Mouse (Mus musculus) cerebellum, adult (tissue): ENCODE measurements around the gene Gm21988.

ENCODE experiments used
- ATAC-seq: cut with Nextera tagmentation; 2 replicates; pipeline ENCODE4 v1.9.2; 2017; ENCODE audit warnings: mild to moderate bottlenecking, moderate library complexity, mixed read lengths; ENCODE audit not compliant: insufficient number of reproducible peaks, low FRiP score, low TSS enrichment

Gm21988 gene

DNA sequence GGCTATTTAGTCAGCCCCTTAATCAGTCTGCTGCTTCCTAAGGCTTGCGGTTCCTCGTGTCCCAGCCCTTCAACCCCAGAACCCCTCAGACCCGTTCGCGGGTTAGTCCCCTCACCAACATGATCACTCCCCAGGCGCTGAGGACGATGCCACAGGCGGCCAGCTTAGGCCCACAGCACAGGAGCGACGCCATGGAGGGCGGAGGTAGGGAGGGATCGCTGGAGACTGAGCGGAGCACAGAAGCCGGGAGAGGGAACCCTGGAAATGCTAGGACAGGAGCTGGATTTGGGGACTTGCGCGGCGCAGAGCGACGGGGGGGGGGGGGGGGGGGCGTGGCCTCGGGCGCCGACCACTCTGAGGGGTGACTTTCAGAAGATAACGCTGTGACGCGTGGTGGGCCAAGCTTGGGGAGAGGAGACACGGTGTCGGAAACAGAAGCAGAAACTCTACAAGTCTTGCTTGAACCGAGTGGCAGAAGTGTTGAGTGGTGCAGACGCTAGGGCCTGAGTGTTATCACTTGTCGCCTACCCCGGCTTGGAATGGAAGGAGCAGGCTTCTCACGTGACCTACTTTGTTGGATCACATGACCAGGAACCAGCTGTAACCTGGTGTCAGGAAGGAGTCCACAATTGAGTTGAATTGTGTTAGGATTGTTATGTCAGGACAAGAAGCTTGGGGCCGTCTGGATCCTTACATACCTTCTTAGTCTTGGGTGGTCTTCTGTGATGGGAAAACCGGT is at the start of gene Gm21988, which contains the start of gene Rnasek:
Gm21988 (minus strand) TSS at position 290 of the 739 bp plus-strand sequence.
Rnasek (minus strand) TSS at position 302 of the 739 bp plus-strand sequence.
- ATAC-seq = peak; percentile 36

DNA sequence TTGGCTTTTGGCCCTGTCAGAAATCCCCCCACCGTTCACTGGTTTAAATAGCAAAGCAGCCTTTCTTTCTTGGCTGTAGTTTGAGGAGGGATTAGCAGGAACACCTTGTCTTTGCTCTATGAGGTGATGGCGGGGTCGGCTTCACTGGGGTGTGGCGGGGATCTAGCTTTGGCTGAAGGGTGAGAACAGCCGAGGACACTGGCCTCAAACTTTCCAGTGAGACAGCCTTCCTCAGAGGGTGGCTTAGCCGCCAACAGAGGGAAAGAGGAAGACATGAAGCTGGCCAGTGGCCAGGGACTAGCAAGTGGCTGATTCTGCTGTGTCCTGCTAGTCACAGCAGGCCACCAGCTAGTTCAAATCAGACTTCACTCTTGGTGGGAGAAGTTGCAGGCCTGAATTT is 49.6 kb upstream of the Gm21988 start:
- ATAC-seq = no peak

DNA sequence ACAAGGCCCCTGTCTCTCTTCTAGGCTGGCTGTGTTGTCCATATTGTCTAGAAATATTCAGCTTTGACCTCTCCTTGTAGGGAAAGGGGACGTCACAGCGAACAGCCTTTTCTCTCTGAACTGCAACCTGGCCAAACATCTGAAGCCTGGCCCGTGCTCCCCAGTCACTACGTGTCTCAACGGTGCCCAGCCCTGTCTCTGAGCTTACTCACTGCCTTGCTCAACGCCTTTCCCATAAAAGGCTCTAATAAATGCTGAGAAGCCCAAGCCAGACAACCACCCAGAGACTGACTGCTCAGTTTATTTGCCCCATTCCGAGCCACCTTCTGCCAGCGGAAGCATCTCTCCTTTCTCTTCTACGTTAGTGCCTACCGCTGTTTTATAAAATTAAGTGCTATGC is 48.5 kb upstream of the Gm21988 start:
- ATAC-seq = no peak

DNA sequence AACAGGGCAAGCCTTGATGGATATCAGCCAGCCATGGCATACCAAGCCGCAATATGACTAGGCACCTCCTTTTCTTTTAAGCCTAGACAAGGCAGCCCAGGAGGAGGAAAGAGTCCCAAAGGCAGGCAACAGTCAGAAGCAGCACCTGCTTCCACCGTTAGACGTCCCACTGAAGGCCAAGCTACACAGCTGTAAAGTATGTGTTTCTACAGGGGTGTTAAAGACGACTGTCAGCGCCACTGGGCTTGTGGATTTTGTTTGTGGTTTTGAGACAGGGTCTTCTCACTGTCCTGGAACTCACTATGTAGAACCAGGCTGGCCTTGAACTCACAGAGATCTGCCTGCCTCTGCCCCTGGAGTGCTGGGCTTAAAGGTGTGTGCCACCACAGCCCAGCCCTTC is 46.1 kb upstream of the Gm21988 start:
- ATAC-seq = no peak

DNA sequence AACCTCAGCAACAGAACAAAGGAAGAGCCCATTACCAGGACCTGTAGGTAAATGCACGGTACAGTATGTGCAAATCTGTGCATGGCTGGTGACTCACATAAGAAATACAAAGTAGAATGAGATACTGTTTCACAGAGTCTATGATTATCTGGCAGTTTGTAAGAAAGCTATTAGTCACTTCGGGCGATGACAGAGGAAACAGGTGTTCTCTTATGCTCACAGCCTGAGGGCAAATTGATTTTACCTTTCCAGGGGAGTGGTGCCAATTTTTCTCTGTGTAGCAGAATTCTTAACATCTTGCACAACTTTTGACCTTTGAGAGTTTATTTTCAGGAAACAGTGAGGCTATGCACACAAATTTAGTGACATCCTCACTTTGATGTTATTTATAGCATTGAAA is 45.1 kb upstream of the Gm21988 start:
- no peak for ATAC-seq

DNA sequence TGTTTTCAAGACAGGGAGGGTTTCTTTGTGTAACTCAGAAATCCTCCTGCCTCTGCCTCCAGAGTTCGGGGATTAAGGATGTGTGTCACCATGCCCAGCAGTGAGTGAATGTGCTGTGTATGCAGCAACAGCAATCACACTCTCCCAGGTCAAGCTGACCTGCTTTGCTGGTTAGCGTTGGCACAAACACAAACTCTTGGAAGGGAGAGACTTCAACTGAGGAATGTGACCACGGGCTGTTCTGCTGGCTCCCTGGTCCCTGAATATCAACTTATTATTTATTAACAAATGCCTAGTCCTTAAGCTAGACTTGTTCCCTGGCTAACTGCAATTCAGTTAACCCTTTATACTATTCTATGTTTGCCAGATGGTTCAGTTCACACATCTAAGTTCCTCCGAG is 44.0 kb upstream of the Gm21988 start:
- ATAC-seq = no peak

DNA sequence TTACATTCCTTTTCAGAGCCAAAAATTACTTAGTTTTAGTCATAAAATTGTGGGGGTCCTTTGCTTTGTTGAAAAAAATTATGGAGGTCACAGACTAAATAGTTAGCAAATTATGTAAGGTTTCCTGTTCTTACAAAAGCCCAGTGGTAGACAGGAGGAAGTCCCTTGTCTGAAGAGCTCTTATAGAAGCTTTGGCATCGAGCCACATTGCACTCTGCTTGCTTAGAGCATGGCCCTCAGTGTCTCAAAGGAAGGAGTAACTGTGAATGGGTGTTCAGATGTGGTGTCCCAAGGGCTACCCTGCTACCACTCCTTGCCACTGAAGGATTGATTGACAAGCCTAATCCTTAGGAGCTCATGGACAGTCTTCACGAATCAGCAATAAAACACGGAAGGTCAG is 40.8 kb upstream of the Gm21988 start:
- no peak for ATAC-seq

DNA sequence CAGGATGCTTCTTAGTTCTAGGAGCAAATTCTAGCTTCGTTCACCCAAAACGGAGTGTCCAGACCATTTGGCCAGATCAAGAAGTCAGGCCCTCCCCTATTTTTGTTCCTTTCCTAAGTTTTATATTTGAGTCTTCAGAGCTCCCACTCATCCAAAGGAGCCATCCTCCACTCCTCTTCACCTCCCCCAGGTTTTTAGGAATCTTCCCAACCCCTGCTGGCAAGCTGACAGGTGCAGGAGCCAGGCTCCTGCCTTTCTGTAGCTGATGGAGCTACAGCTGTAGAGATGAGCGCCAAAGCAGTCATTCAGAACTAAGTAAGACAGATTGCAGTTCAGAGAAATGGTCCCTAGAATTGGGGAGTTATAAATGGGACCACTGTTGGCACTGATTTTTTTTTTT is 39.3 kb upstream of the Gm21988 start:
- ATAC-seq = no peak

DNA sequence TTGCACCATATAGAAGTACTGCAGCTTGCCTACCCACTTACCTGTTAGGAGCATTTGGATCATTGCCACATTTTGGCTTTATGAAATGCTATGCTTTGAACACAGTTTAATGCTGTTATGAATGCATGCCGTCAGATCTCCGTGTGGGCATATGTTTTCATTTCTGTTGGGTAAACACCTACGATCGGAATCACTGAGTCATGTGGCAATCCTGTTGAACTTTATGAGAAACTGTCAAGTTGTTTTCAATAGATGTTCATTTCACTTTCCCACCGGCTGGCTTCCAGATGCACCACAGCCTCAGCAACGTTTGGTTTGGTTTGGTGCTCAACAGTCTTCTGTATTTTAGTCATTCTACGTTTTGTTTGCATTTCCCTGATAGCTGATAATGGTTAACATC is 32.0 kb upstream of the Gm21988 start:
- no peak for ATAC-seq

DNA sequence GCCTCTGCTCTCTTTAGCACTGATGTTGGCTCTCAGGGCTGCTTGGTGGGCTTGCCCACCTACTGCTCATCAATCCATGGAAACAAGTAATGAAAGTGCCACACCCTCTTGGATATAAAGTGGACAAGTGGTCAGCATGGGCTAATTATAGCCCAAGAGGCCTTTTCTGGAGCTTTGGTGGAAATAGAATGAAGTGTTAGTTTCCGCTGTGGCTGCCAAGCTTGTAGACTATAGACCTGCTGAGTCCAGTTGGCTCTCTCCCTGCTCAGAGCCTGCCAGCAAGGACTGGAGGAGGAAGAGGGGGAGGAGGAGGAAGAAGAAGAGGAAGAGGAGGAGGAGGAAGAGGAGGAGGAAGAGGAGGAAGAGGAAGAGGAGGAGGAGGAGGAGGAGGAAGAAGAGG is 26.8 kb upstream of the Gm21988 start:
- no peak for ATAC-seq

DNA sequence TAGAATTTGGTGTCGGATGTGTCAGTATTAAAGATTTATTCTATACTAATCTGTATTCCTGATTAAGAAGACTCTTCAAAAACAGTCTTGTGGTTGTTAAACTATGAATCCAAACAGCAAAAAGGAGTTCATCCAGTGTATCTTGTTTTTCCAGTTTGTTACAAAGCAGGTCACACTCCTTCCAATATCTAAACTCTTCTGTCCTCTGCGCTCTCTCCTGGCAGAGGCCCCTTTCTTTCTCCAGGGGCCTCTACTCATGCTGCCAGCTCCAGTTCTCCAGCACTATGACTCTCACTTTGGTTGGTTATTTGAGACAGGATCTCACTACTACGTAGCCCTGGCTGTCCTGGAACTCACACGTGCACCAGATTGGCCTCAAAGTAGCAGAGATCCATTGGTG is 26.2 kb upstream of the Gm21988 start:
- no peak for ATAC-seq

DNA sequence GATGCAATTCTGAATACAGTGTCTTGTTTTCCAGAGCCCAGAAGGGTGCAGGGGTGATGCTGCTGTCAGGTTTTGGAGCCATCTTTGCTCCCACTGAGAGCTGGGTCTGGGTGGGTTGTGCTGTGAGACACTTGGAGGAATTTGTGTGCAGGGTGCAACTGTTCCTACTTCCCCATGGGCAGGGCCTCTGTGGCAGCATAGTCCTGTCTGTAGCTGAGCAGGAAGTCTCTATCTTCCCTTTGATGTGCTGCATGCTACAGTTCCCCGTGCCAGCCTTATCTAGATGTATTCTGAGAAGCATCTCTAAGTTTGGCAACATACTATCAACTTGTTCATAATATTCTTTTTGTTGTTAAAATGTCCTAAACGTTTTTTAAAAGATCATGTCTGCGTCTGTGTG is 25.6 kb upstream of the Gm21988 start:
- no peak for ATAC-seq

DNA sequence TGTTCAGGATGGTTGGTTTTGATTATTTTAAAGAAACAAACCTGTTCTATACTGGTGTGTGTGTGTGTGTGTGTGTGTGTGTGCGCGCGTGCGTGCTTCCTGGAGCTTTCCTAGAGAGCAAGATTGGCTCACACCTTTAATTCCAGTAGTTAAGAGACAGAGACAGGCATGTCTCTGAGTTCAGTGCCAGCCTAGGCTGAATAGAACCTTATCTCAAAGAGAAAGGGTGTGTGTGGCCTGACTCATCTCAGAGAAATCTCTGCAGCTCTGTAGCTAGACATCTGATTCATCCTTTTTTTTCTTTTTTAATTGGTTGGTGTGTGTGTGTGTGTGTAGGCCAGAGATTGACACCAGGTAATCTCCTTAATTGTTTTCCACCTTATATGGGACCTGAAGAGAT is 19.4 kb upstream of the Gm21988 start:
- no peak for ATAC-seq

DNA sequence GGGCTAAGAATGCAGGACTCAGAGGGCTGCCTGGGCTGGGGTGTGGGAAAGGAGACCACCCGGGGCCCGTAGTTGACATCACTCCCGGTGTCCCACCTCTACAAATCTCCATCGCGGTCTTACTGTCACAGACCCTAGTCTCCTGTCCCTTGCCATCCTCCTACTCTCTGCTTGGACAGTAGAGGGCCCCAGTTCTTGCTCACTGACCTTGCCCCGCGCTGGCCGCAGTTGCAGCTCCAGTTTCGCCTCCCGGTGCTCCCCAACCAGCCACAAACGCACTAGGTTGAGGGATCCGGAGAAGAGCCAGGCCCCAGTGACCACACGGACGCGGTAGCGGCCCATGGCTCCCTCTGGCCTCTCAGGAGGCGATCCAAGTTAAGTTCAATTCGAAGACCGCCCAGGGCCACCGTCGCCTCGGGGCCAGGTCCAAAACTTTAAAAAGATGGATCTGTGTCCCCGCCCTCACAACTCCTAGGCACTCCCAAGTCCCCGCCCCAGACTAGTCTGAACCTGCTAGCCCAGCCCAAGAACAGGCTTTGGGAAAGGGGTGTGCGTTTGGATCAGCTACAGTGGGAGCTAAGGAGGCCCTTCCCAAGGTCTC is 15.4 kb upstream of the Gm21988 start, which contains the start of gene Alox12:
Alox12 (minus strand) TSS at position 423 of the 601 bp plus-strand sequence.
- ATAC-seq = no peak

DNA sequence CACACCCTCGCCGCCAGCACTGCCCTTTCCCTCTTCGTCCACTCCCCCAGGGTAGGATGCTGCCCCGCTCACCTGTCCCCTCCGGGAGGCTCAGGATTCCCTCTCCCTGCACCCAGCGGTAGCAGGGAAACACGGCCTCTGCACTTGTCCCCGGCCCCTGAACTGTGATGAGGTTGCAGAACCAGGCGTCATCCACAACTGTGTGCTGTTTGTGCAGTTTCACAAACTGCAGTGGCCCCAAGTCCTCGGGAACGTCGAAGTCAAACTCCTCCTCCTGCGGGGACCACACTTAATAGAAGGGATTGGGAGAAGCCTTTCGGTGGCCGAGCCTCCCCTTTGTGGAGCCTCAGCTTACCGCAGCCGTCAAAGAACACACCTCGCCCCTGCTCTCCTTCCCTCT is 14.7 kb upstream of the Gm21988 start:
- no peak for ATAC-seq

DNA sequence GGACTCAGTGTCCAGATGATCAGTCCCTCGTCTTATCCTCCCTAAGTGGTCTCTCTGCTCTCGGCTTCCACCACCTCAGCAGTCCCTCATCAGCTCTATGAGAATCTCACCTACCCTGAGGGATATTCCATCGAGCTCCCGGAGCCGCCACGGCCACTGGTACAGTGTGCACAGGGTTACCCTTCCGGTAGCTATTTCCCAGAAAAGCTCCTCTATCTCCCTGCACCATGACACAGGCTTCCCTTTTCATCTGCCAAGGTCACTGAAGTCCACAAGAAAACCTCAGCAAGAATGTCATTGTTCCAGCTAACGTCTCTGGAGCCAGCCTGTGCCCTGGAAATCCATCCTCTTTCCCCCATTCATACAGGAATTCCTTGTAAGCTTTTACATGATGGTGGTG is 12.2 kb upstream of the Gm21988 start:
- no peak for ATAC-seq

DNA sequence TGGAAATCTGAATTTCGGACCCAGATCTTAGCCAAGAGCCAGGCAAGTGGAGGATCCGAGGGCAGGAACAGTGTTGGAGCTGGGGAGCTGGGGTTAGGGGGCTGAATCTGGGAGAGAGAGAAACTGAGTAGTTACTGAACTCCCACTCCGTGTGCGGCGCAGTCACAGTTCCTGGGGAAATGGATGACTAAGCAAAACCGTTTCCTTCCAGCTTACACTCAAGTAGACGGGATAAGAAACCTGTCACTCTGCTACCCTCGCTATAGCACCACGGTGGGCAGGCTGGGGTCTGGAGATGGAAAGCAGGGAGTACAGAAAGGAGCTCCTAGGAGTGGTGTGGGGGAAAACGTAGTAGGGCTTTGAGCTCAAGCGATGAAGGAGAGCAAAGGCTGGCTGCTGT is 10.5 kb upstream of the Gm21988 start:
- ATAC-seq = no peak

DNA sequence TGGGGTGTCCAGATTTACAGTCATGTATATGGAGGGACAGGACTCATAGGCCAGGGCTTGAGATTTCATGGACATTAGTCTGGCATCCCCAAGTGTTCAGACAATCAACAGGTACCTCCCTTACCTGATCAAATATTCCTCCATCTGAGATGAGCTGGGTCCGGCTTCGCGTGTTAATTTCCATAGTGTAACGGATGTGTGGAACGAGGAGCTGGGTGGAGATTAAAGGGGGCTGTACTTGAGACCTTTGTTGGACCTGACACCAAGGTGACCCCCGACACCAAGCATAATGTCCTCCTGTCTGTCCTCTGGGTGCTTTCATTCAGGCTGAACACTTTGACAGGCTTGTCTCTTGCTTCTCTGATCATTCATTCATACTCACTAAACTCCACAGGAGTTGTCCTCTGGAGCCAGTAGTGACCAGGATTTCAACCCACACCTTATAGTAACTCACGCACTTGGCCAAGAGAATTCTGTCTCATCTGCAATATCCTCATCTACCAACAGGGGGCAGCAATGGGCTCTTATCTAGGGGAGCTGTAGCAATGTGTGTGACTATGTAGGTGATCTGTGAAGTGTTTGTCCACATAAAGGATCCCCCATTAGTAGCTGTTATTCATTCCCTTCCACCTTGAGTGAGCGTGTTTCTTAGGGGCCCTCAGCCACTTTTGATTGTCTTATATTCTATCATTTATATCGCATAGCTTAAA is 7.7 kb upstream of the Gm21988 start:
- no peak for ATAC-seq

DNA sequence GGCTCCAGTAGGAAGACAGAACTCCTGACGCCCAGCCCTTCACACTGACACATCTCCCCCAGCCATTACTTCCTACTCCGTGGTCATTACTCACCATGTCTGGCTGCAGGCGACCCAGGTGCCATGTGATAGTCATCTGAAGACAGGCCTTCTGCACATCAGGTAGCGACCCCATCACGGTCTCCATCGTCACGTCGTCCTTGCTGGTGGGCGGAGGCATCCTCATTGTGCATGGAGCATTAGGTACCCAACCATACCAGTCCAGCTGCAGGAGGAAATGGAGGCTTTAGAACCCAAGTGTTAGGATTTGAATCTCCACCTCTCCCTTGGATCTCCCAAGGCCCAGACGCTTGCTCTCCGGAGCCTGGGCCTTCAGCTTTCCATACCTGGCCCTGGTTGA is 3.0 kb upstream of the Gm21988 start:
- ATAC-seq = no peak

DNA sequence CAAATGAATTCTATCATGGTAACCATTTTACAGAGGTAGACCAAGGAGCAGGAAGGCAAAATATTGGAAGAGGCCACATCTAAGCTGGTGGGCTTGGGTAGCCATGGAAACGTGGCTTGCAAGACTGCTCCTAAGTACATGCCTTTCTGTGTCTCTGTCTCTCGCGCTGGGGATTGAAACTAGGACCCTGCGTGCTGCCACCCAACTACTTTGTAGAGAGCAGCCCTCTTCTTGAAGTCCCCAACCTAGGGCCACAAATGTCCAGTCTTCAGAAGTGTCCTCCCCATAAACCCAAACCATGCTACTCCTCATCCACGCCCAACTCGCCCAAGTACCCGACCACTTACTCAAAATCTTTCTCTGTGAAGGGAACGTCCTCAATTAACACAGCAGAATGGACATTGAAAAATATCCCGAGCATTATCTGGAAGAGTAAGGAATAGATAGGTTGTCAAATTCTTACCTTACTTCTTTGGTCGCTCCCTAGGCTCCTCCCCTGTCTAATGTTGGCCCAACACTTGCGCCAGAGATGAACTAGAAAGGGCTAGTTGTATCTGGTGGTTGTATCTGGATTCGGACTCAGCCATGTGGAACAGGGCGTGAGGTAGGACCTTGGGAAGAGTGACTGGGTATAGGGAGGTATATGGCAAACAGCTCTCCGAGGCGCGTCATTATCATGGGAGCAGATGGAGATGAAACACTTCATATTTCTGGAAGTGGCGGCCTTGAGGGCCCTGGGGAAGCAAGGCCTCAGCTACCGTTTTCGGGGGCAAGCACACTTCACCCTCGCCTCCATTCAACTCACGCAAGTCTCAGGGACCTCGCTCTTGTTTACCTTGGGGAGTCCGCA is 814 bp downstream of the Gm21988 start:
- no peak for ATAC-seq
